In genomic region chr12:4906951-4907906, GRCm38 (mm10) we compare ENCODE assay signal across 8 mouse cellular contexts. TPM values are rescaled to one million over a fixed set of nuclear protein-coding genes. Genes with fewer than 3 reads are reported as not detected.
DNase-seq lines count a peak whose midpoint lies in the region; ATAC-seq and TF ChIP-seq lines count a peak whose summit lies in the region.

Gene Ubxn2a (minus strand): TSS chr12:4907705.

- H3K4me1 ChIP-seq in hindbrain, postnatal 0 days (ENCODE audit: insufficient read depth, low read length): no peaks in the 10 kb centered on the region

- H3K27ac ChIP-seq in gastrocnemius, adult 2 months: peak within 1 kb of the TSS; percentile 100
- H3K27ac ChIP-seq in hindbrain, postnatal 0 days: peak within 1 kb of the TSS; percentile 92
- peak within 1 kb of the TSS; percentile 95 for H3K27ac ChIP-seq in left cerebral cortex, adult 2 months

- H3K4me3 ChIP-seq in gastrocnemius, adult 2 months: peak within 1 kb of the TSS; percentile 83
- H3K4me3 ChIP-seq in hindbrain, postnatal 0 days (ENCODE audit: low read length): peak within 1 kb of the TSS; percentile 86
- peak within 1 kb of the TSS; percentile 72 for H3K4me3 ChIP-seq in left cerebral cortex, adult 2 months

- TF ChIP-seq CTCF in gastrocnemius, adult 2 months (IDR thresholded peaks at IDR 0.05): peak; percentile 52
- peak; percentile 52 for TF ChIP-seq CTCF in hindbrain, postnatal 0 days (IDR thresholded peaks at IDR 0.05; ENCODE audit: low read depth)
- peak; percentile 34 for TF ChIP-seq CTCF in left cerebral cortex, adult 2 months (IDR thresholded peaks at IDR 0.05)

- WGBS in hindbrain, postnatal 0 days: under 1% methylated on average over 116 of the region's 125 CpGs

- peak within 1 kb of the TSS; percentile 89 for H3K9ac ChIP-seq in hindbrain, postnatal 0 days (replicated peaks; ENCODE audit: low read length)

- H3K27me3 ChIP-seq in hindbrain, postnatal 0 days (ENCODE audit: insufficient read depth, low read length): no peaks in the 10 kb centered on the region

- no peaks in the 10 kb centered on the region for H3K36me3 ChIP-seq in hindbrain, postnatal 0 days (ENCODE audit: insufficient read depth, low read length)

- H3K4me2 ChIP-seq in hindbrain, postnatal 0 days (ENCODE audit: low read depth, low read length): peak within 1 kb of the TSS; percentile 75

- DNase-seq in ZHBTc4 (ENCODE audit: low read depth, low spot score): peak; percentile 97
- peak; percentile 98 for DNase-seq in gastrocnemius, adult 2 months
- DNase-seq in hindbrain, postnatal 0 days (ENCODE audit: low spot score): peak; percentile 97
- DNase-seq in left cerebral cortex, adult 2 months (ENCODE audit: extremely low spot score in 1 of 2, low spot score in 2 of 2): peak; percentile 92 to 96
- DNase-seq in right cerebral cortex, postnatal 10 days (ENCODE audit: low spot score in 2 of 2): peak; percentile 95 to 97
- DNase-seq in urinary bladder, postnatal 25 days (ENCODE audit: low spot score): peak; percentile 97

- peak; percentile 82 for ATAC-seq in common myeloid progenitor, adult 5-6 weeks (replicated peaks; ENCODE audit: low read depth, poor library complexity, severe bottlenecking)
- ATAC-seq in hindbrain, postnatal 0 days: peak; percentile 97
- peak; percentile 96 for ATAC-seq in megakaryocyte, adult 5-6 weeks (ENCODE audit: poor library complexity, severe bottlenecking)

- no peaks in the 10 kb centered on the region for H3K9me3 ChIP-seq in hindbrain, postnatal 0 days (ENCODE audit: low read length)

- intact Hi-C loops in gastrocnemius, adult 2 months (cut with DNase I): no loop called here
- intact Hi-C loops in left cerebral cortex, adult 2 months (cut with DNase I): loop anchor here (2.0 to 5.0 kb wide), 2 partner anchors 65 to 138 kb away; partner anchors contain the start of genes Fam228b, Fkbp1b, Pfn4 and Wdcp

RNA-seq across cellular contexts. Expression of gene Ubxn2a, which starts in this region (rescaled TPM):
- total RNA-seq in common myeloid progenitor, adult 5-6 weeks (2017): 45.1 and 78.5 TPM in 2 replicates
- 100 to 1,000 TPM; 128 to 133 TPM for total RNA-seq in gastrocnemius, adult 2 months (2021)
- total RNA-seq in hindbrain, postnatal 0 days (2014; rRNA removed): 19.0 and 26.1 TPM in 2 replicates
- polyA plus RNA-seq in hindbrain, postnatal 0 days (2015; fragmentation: Nextera tagmentation; extraction: Ambion mirVana): 49.2 and 50.8 TPM in 2 replicates
- total RNA-seq in left cerebral cortex, adult 2 months (2021): 10 to 100 TPM; 56.5 to 60.3 TPM
- 9.1 and 10.9 TPM in 2 replicates for total RNA-seq in megakaryocyte, adult 5-6 weeks (2015)
- 18.6 and 22.8 TPM in 2 replicates for total RNA-seq in megakaryocyte, adult 5-6 weeks (2017)

Comparison
In these comparisons a context has a peak if more than half of its experiments do, and no peak if none do; other contexts are left out.
1. Peak in every context shown above with its lines: DNase-seq, ATAC-seq, H3K4me3 ChIP-seq and H3K27ac ChIP-seq.